Mouse (Mus musculus) intestine, postnatal 0 days (tissue): ENCODE data around the gene Slc26a9. TPM values are rescaled to one million over a fixed set of nuclear protein-coding genes. Genes with fewer than 3 reads are reported as not detected.

Experiments
- ATAC-seq: fragments of 200-750 bp; cut with Nextera tagmentation; 2 replicates; pipeline ENCODE4 v1.8.0; 2017; ENCODE audit warnings: mild to moderate bottlenecking, moderate TSS enrichment, moderate library complexity
- H3K27ac ChIP-seq: fragments of 300-500 bp; sonication (generic); 2 replicates; pipeline ENCODE4 v1.5.1; 2014; ENCODE audit warnings: mild to moderate bottlenecking, low read depth, low read length, moderate library complexity
- H3K27me3 ChIP-seq: fragments of 300-500 bp; sonication (generic); replicated peaks from 2 replicates; pipeline ENCODE4 v1.6.1; 2014; ENCODE audit warnings: low read length, mixed read lengths; ENCODE audit not compliant: control insufficient read depth, insufficient read depth
- H3K36me3 ChIP-seq: fragments of 300-500 bp; sonication (generic); 2 replicates; pipeline ENCODE4 v1.6.1; 2014; ENCODE audit warnings: mild to moderate bottlenecking, moderate library complexity; ENCODE audit not compliant: control insufficient read depth, insufficient read depth
- H3K4me1 ChIP-seq: fragments of 300-500 bp; sonication (generic); replicated peaks from 2 replicates; pipeline ENCODE4 v1.6.1; 2014; ENCODE audit warnings: antibody characterized with exemption, low read length, mixed read lengths; ENCODE audit not compliant: control insufficient read depth, insufficient read depth
- H3K4me2 ChIP-seq: fragments of 300-500 bp; sonication (generic); replicated peaks from 2 replicates; pipeline ENCODE4 v1.6.1; 2014; ENCODE audit warnings: low read depth, mild to moderate bottlenecking, moderate library complexity
- H3K4me3 ChIP-seq: fragments of 300-500 bp; sonication (generic); 2 replicates; pipeline ENCODE4 v1.5.1; 2014; ENCODE audit warnings: low read depth, low read length
- H3K9ac ChIP-seq: fragments of 300-500 bp; sonication (generic); 2 replicates; pipeline ENCODE4 v1.6.1; 2014; ENCODE audit warnings: mild to moderate bottlenecking, low read depth, low read length
- H3K9me3 ChIP-seq: fragments of 300-500 bp; sonication (generic); 2 replicates; pipeline ENCODE4 v1.6.1; 2016; ENCODE audit warnings: mixed run types; ENCODE audit not compliant: control insufficient read depth
- CTCF ChIP-seq: sonication (generic); IDR thresholded peaks from 2 replicates; pipeline ENCODE4 v1.5.1; 2016; ENCODE audit warnings: low read depth, mild to moderate bottlenecking, control low read depth, antibody characterized with exemption, moderate library complexity
- WGBS: fragments of 180-500 bp; shearing (Covaris S2); extraction: QIAGEN DNeasy Blood & Tissue Kit; methylation state at CpG from one replicate; pipeline ENCODE4 v1.1.7; 2014; 5-methylcytosine and 5-hydroxymethylcytosine counted together
- polyA plus RNA-seq: library from polyadenylated mRNA; unstranded; fragments of >200 nt; fragmentation: Nextera tagmentation; extraction: Ambion mirVana; gene quantifications from 2 replicates; pipeline ENCODE4 v1.2.1, GENCODE M21; 2015

Gene Slc26a9
- polyA plus RNA-seq, 1 experiment from 2014 or later, result 0.03 TPM

GRCm38 (mm10) chr1:131734657-131735273, 9.1 kb upstream of the Slc26a9 start:
- 90% methylated on average over 6 of the region's 6 CpGs for WGBS
- Histone ChIP-seq H3K9me3 (no peaks in the 10 kb centered on the region), H3K4me2 (no peak overlapping the region), H3K4me1 (0 out of 2 replicates have a peak, but pooled peaks cover 3% of the 10 kb centered on the region), H3K27ac (no peak overlapping the region), H3K9ac (no peak overlapping the region), H3K4me3 (no peak overlapping the region), H3K36me3 (no peaks in the 10 kb centered on the region), H3K27me3 (no peaks in the 10 kb centered on the region)
- TF ChIP-seq CTCF, result no peak
- ATAC-seq, result no peak

GRCm38 (mm10) chr1:131736494-131736893, 7.3 kb upstream of the Slc26a9 start:
- ATAC-seq, result no peak

DNA sequence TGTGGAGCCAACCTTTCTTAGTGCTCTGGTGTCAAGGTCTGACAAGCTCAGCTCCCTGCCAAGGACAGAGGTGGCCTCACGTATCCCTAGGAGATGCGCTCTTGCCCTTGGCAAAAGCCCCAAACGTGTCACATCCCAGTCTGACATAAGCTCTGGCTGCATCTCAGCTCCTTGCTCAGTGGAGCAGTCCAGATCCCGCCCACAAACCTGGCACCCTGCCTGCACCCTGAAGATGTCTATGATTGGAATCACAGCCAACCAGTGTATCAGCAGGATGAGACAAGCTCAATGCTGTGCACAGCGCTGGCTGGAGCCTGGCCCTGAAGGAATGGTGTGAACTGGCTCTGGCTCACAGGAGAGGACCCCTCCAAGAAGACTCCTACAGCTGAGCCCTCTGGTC, 6.6 kb upstream of the Slc26a9 start:
- H3K27ac ChIP-seq, result no peak overlapping the region
- no peak overlapping the region for H3K4me3 ChIP-seq
- no peaks in the 10 kb centered on the region for H3K27me3 ChIP-seq
- TF ChIP-seq CTCF, result no peak
- ATAC-seq, result no peak
- H3K9ac ChIP-seq, result no peak overlapping the region
- no peaks in the 10 kb centered on the region for H3K9me3 ChIP-seq
- 0 out of 2 replicates have a peak, but pooled peaks cover 3% of the 10 kb centered on the region for H3K4me1 ChIP-seq
- WGBS, result 50% methylated on average over 5 of the region's 5 CpGs
- H3K4me2 ChIP-seq, result no peak overlapping the region
- H3K36me3 ChIP-seq, result no peaks in the 10 kb centered on the region

More at GRCm38 (mm10) chr1:131736494-131736893, 7.3 kb upstream of the Slc26a9 start:
- Histone ChIP-seq H3K9ac (no peak overlapping the region), H3K4me3 (no peak overlapping the region), H3K36me3 (no peaks in the 10 kb centered on the region), H3K4me2 (no peak overlapping the region), H3K9me3 (no peaks in the 10 kb centered on the region), H3K4me1 (0 out of 2 replicates have a peak, but pooled peaks cover 3% of the 10 kb centered on the region), H3K27me3 (no peaks in the 10 kb centered on the region), H3K27ac (no peak overlapping the region)
- 55% methylated on average over 9 of the region's 9 CpGs for WGBS
- TF ChIP-seq CTCF, result no peak

GRCm38 (mm10) chr1:131738760-131739159, 5.1 kb upstream of the Slc26a9 start:
- Histone ChIP-seq H3K4me2 (no peak overlapping the region), H3K4me1 (0 out of 2 replicates have a peak, but pooled peaks cover 3% of the 10 kb centered on the region), H3K9ac (no peak overlapping the region), H3K36me3 (no peaks in the 10 kb centered on the region), H3K9me3 (no peaks in the 10 kb centered on the region), H3K27me3 (no peaks in the 10 kb centered on the region), H3K4me3 (no peak overlapping the region), H3K27ac (no peak overlapping the region)
- TF ChIP-seq CTCF, result no peak
- ATAC-seq, result no peak
- WGBS, result 78% methylated on average over 1 of the region's 1 CpGs

GRCm38 (mm10) chr1:131739481-131740160, 4.2 kb upstream of the Slc26a9 start:
- H3K27ac ChIP-seq, result no peak overlapping the region
- no peak overlapping the region for H3K9ac ChIP-seq
- 83% methylated on average over 9 of the region's 9 CpGs for WGBS
- no peak for TF ChIP-seq CTCF
- no peak for ATAC-seq
- H3K9me3 ChIP-seq, result no peaks in the 10 kb centered on the region
- H3K4me3 ChIP-seq, result no peak overlapping the region
- 0 out of 2 replicates have a peak, but pooled peaks cover 3% of the 10 kb centered on the region for H3K4me1 ChIP-seq
- H3K4me2 ChIP-seq, result no peak overlapping the region
- no peaks in the 10 kb centered on the region for H3K27me3 ChIP-seq
- no peaks in the 10 kb centered on the region for H3K36me3 ChIP-seq

GRCm38 (mm10) chr1:131745391-131745790, 1.6 kb downstream of the Slc26a9 start:
- H3K4me2 ChIP-seq, result no peak overlapping the region
- H3K9ac ChIP-seq, result no peak overlapping the region
- no peaks in the 10 kb centered on the region for H3K4me1 ChIP-seq
- ATAC-seq, result no peak
- 80% methylated on average over 5 of the region's 5 CpGs for WGBS
- TF ChIP-seq CTCF, result no peak
- no peaks in the 10 kb centered on the region for H3K9me3 ChIP-seq
- no peaks in the 10 kb centered on the region for H3K36me3 ChIP-seq
- H3K27ac ChIP-seq, result no peak overlapping the region
- no peaks in the 10 kb centered on the region for H3K27me3 ChIP-seq
- H3K4me3 ChIP-seq, result no peak overlapping the region
